Comparison of ENCODE assay signal across 8 mouse cellular contexts in genomic region chr14:31233996-31234591, GRCm38 (mm10). TPM values are rescaled to one million over a fixed set of nuclear protein-coding genes. Genes with fewer than 3 reads are reported as not detected.
DNase-seq lines count a peak whose midpoint lies in the region; ATAC-seq and TF ChIP-seq lines count a peak whose summit lies in the region.

No protein-coding gene starts in this region.

- no peak overlapping the region for H3K27ac ChIP-seq in heart, embryonic 12.5 days (ENCODE audit: poor library complexity, severe bottlenecking)
- H3K27ac ChIP-seq in kidney, embryonic 14.5 days (ENCODE audit: low read depth, low read length): no peak overlapping the region
- no peak overlapping the region for H3K27ac ChIP-seq in limb, embryonic 14.5 days (replicated peaks; ENCODE audit: low read depth, low read length)

- no peak for TF ChIP-seq POLR2A in limb, embryonic 14.5 days (IDR thresholded peaks at IDR 0.05; ENCODE audit: borderline replicate concordance, extremely low read depth, insufficient read depth, insufficient read length)

- WGBS in heart, embryonic 12.5 days: 11% methylated on average over 11 of the region's 11 CpGs
- 19% methylated on average over 11 of the region's 11 CpGs for WGBS in kidney, embryonic 14.5 days
- 20% methylated on average over 11 of the region's 11 CpGs for WGBS in limb, embryonic 14.5 days

- DNase-seq in CD4-positive, CD25-positive, alpha-beta regulatory T cell, adult 2 months (ENCODE audit: low read depth, low spot score): peak; percentile 82
- DNase-seq in adrenal gland, postnatal 25 days: peak; percentile 71
- DNase-seq in embryo, embryonic 9.5 days (ENCODE audit: extremely low spot score): peak; percentile 78
- DNase-seq in limb, embryonic 14.5 days (ENCODE audit: low spot score): peak; percentile 78
- DNase-seq in spleen, postnatal 36 days (ENCODE audit: low spot score in 2 of 2): peak; percentile 50 to 68

- ATAC-seq in heart, embryonic 12.5 days (ENCODE audit: insufficient number of reproducible peaks, low FRiP score): no peak
- ATAC-seq in kidney, embryonic 14.5 days (ENCODE audit: low FRiP score, low TSS enrichment): peak; percentile 37
- ATAC-seq in limb, embryonic 14.5 days (ENCODE audit: low FRiP score, low read depth): peak; percentile 32
- peak; percentile 85 for ATAC-seq in monocyte, adult 5-6 weeks (replicated peaks; ENCODE audit: insufficient number of reproducible peaks, low FRiP score, low TSS enrichment, poor library complexity, severe bottlenecking)

- H3K4me2 ChIP-seq in heart, embryonic 12.5 days: peak overlapping the region; percentile 39
- H3K4me2 ChIP-seq in kidney, embryonic 14.5 days (replicated peaks; ENCODE audit: low read depth, low read length): no peak overlapping the region
- H3K4me2 ChIP-seq in limb, embryonic 14.5 days (replicated peaks; ENCODE audit: low read depth, low read length, severe bottlenecking): no peak overlapping the region

- 0 out of 2 replicates have a peak overlapping the region, but pooled peaks have one; percentile 19 for H3K9ac ChIP-seq in heart, embryonic 12.5 days
- no peak overlapping the region for H3K9ac ChIP-seq in kidney, embryonic 14.5 days (ENCODE audit: low read depth, low read length)
- no peak overlapping the region for H3K9ac ChIP-seq in limb, embryonic 14.5 days (ENCODE audit: low read depth, low read length, severe bottlenecking)

- H3K27me3 ChIP-seq in heart, embryonic 12.5 days (replicated peaks): no peaks in the 10 kb centered on the region
- no peaks in the 10 kb centered on the region for H3K27me3 ChIP-seq in kidney, embryonic 14.5 days (ENCODE audit: control insufficient read depth, insufficient read depth, low read length)
- no peaks in the 10 kb centered on the region for H3K27me3 ChIP-seq in limb, embryonic 14.5 days (ENCODE audit: control insufficient read depth, insufficient read depth, low read length)

- H3K36me3 ChIP-seq in heart, embryonic 12.5 days: peaks cover 6% of the 10 kb centered on the region; the same call in 1 of the 2 replicates
- H3K36me3 ChIP-seq in kidney, embryonic 14.5 days (ENCODE audit: control insufficient read depth, insufficient read depth, low read length): no peaks in the 10 kb centered on the region
- 0 out of 2 replicates have a peak, but pooled peaks cover 5% of the 10 kb centered on the region for H3K36me3 ChIP-seq in limb, embryonic 14.5 days (ENCODE audit: control insufficient read depth, insufficient read depth, low read length)

- H3K9me3 ChIP-seq in heart, embryonic 12.5 days (replicated peaks): no peaks in the 10 kb centered on the region
- H3K9me3 ChIP-seq in kidney, embryonic 14.5 days (ENCODE audit: control insufficient read depth, low read length): no peaks in the 10 kb centered on the region
- H3K9me3 ChIP-seq in limb, embryonic 14.5 days (ENCODE audit: control insufficient read depth, low read length): no peaks in the 10 kb centered on the region

- H3K4me3 ChIP-seq in heart, embryonic 12.5 days: no peak overlapping the region
- H3K4me3 ChIP-seq in kidney, embryonic 14.5 days (ENCODE audit: low read length): no peak overlapping the region
- no peak overlapping the region for H3K4me3 ChIP-seq in limb, embryonic 14.5 days (replicated peaks; ENCODE audit: low read length)

- H3K4me1 ChIP-seq in heart, embryonic 12.5 days (replicated peaks): peaks cover 43% of the 10 kb centered on the region
- H3K4me1 ChIP-seq in kidney, embryonic 14.5 days (ENCODE audit: control insufficient read depth, insufficient read depth, low read length): peaks cover 21% of the 10 kb centered on the region
- H3K4me1 ChIP-seq in limb, embryonic 14.5 days (ENCODE audit: control insufficient read depth, insufficient read depth, low read length): peaks cover 3% of the 10 kb centered on the region; the same call in 1 of the 2 replicates

RNA-seq across cellular contexts. Expression of gene Sema3g, which starts 16.4 kb away (rescaled TPM):
- total RNA-seq in adrenal gland, postnatal 25 days (2021): 6.3 and 7.5 TPM in 2 replicates
- polyA plus RNA-seq in heart, embryonic 12.5 days (2016; fragmentation: Nextera tagmentation; extraction: Ambion mirVana): 0.34 and 0.50 TPM in 2 replicates
- 0.56 and 0.64 TPM in 2 replicates for polyA plus RNA-seq in kidney, embryonic 14.5 days (2014; fragmentation: Nextera tagmentation; extraction: Ambion mirVana)
- 3.7 and 4.0 TPM in 2 replicates for polyA plus RNA-seq in limb, embryonic 14.5 days (2012; rRNA removed)
- polyA plus RNA-seq in limb, embryonic 14.5 days (2014; fragmentation: Nextera tagmentation; extraction: Ambion mirVana): 0.25 and 0.29 TPM in 2 replicates
- total RNA-seq in monocyte, adult 5-6 weeks (2017): not detected in 3 replicates

RNA-seq across cellular contexts. Expression of gene Phf7, which starts 17.0 kb away (rescaled TPM):
- total RNA-seq in adrenal gland, postnatal 25 days (2021): 7.6 and 11.0 TPM in 2 replicates
- 8.1 and 11.6 TPM in 2 replicates for polyA plus RNA-seq in heart, embryonic 12.5 days (2016; fragmentation: Nextera tagmentation; extraction: Ambion mirVana)
- polyA plus RNA-seq in kidney, embryonic 14.5 days (2014; fragmentation: Nextera tagmentation; extraction: Ambion mirVana): 12.4 and 14.7 TPM in 2 replicates
- 9.5 and 10.5 TPM in 2 replicates for polyA plus RNA-seq in limb, embryonic 14.5 days (2012; rRNA removed)
- polyA plus RNA-seq in limb, embryonic 14.5 days (2014; fragmentation: Nextera tagmentation; extraction: Ambion mirVana): 11.8 and 12.3 TPM in 2 replicates
- total RNA-seq in monocyte, adult 5-6 weeks (2017): 13.2 to 19.6 TPM (median 14.0 TPM) in 3 replicates

RNA-seq across cellular contexts. Expression of gene Bap1, which starts 17.2 kb away (rescaled TPM):
- total RNA-seq in adrenal gland, postnatal 25 days (2021): 62.6 and 65.9 TPM in 2 replicates
- polyA plus RNA-seq in heart, embryonic 12.5 days (2016; fragmentation: Nextera tagmentation; extraction: Ambion mirVana): 59.7 and 65.0 TPM in 2 replicates
- 60.0 and 90.3 TPM in 2 replicates for polyA plus RNA-seq in kidney, embryonic 14.5 days (2014; fragmentation: Nextera tagmentation; extraction: Ambion mirVana)
- polyA plus RNA-seq in limb, embryonic 14.5 days (2012; rRNA removed): 90.1 and 108 TPM in 2 replicates
- polyA plus RNA-seq in limb, embryonic 14.5 days (2014; fragmentation: Nextera tagmentation; extraction: Ambion mirVana): 71.7 and 76.4 TPM in 2 replicates
- 40.4 to 69.5 TPM (median 59.6 TPM) in 3 replicates for total RNA-seq in monocyte, adult 5-6 weeks (2017)

RNA-seq across cellular contexts. Expression of gene Nisch, which starts 17.3 kb away (rescaled TPM):
- total RNA-seq in adrenal gland, postnatal 25 days (2021): 393 and 398 TPM in 2 replicates
- polyA plus RNA-seq in heart, embryonic 12.5 days (2016; fragmentation: Nextera tagmentation; extraction: Ambion mirVana): 446 and 471 TPM in 2 replicates
- 259 and 375 TPM in 2 replicates for polyA plus RNA-seq in kidney, embryonic 14.5 days (2014; fragmentation: Nextera tagmentation; extraction: Ambion mirVana)
- 514 and 640 TPM in 2 replicates for polyA plus RNA-seq in limb, embryonic 14.5 days (2012; rRNA removed)
- 339 and 378 TPM in 2 replicates for polyA plus RNA-seq in limb, embryonic 14.5 days (2014; fragmentation: Nextera tagmentation; extraction: Ambion mirVana)
- total RNA-seq in monocyte, adult 5-6 weeks (2017): 88.8 to 157 TPM (median 111 TPM) in 3 replicates

RNA-seq across cellular contexts. Expression of gene Tnnc1, which starts 26.0 kb away (rescaled TPM):
- 1.9 TPM in 1 of 2 replicates, not detected in the other for total RNA-seq in adrenal gland, postnatal 25 days (2021)
- polyA plus RNA-seq in heart, embryonic 12.5 days (2016; fragmentation: Nextera tagmentation; extraction: Ambion mirVana): 3,183 and 3,245 TPM in 2 replicates
- polyA plus RNA-seq in kidney, embryonic 14.5 days (2014; fragmentation: Nextera tagmentation; extraction: Ambion mirVana): 3.0 and 3.9 TPM in 2 replicates
- 301 and 458 TPM in 2 replicates for polyA plus RNA-seq in limb, embryonic 14.5 days (2012; rRNA removed)
- 374 and 483 TPM in 2 replicates for polyA plus RNA-seq in limb, embryonic 14.5 days (2014; fragmentation: Nextera tagmentation; extraction: Ambion mirVana)
- not detected in 3 replicates for total RNA-seq in monocyte, adult 5-6 weeks (2017)
